Mouse (Mus musculus) heart, embryonic 16.5 days (tissue): ENCODE data around the gene Trim62. TPM values are rescaled to one million over a fixed set of nuclear protein-coding genes. Genes with fewer than 3 reads are reported as not detected.

Experiments used
- ATAC-seq: fragments of 200-750 bp; cut with Nextera tagmentation; replicated peaks from 2 replicates; pipeline ENCODE4 v1.8.0; 2017; ENCODE audit warnings: moderate number of reproducible peaks; ENCODE audit not compliant: insufficient read depth, low FRiP score; ENCODE audit errors: extremely low read depth
- H3K27ac ChIP-seq: fragments of 300-500 bp; sonication (generic); 2 replicates; pipeline ENCODE4 v1.5.1; 2014; ENCODE audit warnings: mild to moderate bottlenecking, low read length, control low read depth, moderate library complexity
- H3K27me3 ChIP-seq: fragments of 300-500 bp; sonication (generic); 2 replicates; pipeline ENCODE4 v1.6.1; 2014; ENCODE audit warnings: low read length, mixed read lengths; ENCODE audit not compliant: control insufficient read depth, insufficient read depth
- H3K36me3 ChIP-seq: fragments of 300-500 bp; sonication (generic); 2 replicates; pipeline ENCODE4 v1.6.1; 2014; ENCODE audit not compliant: control insufficient read depth, insufficient read depth
- H3K4me1 ChIP-seq: fragments of 300-500 bp; sonication (generic); 2 replicates; pipeline ENCODE4 v1.6.1; 2014; ENCODE audit warnings: low read length, mixed read lengths; ENCODE audit not compliant: control insufficient read depth, insufficient read depth
- H3K4me2 ChIP-seq: fragments of 300-500 bp; sonication (generic); 2 replicates; pipeline ENCODE4 v1.6.1; 2014; ENCODE audit warnings: low read depth, mild to moderate bottlenecking, control low read depth, low read length
- H3K4me3 ChIP-seq: fragments of 300-500 bp; sonication (generic); 2 replicates; pipeline ENCODE4 v1.5.1; 2014; ENCODE audit warnings: mild to moderate bottlenecking, control low read depth, low read length
- H3K9ac ChIP-seq: fragments of 300-500 bp; sonication (generic); 2 replicates; pipeline ENCODE4 v1.6.1; 2014; ENCODE audit warnings: low read length, control low read depth
- H3K9me3 ChIP-seq: fragments of 300-500 bp; sonication (generic); replicated peaks from 2 replicates; pipeline ENCODE4 v1.6.1; 2016; ENCODE audit warnings: low read length; ENCODE audit not compliant: control insufficient read depth
- WGBS: fragments of 180-500 bp; shearing (Covaris S2); extraction: QIAGEN DNeasy Blood & Tissue Kit; methylation state at CpG from one replicate; pipeline ENCODE4 v1.1.7; 2014; 5-methylcytosine and 5-hydroxymethylcytosine counted together
- polyA plus RNA-seq: library from polyadenylated mRNA; unstranded; fragments of >200 nt; fragmentation: Nextera tagmentation; extraction: Ambion mirVana; gene quantifications from 2 replicates; pipeline ENCODE4 v1.2.1, GENCODE M21; 2015

Trim62 gene
- polyA plus RNA-seq, 1 experiment from 2014 or later, result 1.6 TPM

- Histone ChIP-seq H3K4me2 (no peak overlapping the region), H3K27ac (peak overlapping the region; percentile 62), H3K4me1 (peaks cover 23% of the 10 kb centered on the region), H3K27me3 (no peaks in the 10 kb centered on the region), H3K9me3 (no peaks in the 10 kb centered on the region), H3K4me3 (no peak overlapping the region), H3K36me3 (peaks cover 3% of the 10 kb centered on the region; the same call in 1 of the 2 replicates), H3K9ac (peak overlapping the region; percentile 63)
- 4% methylated on average over 6 of the region's 6 CpGs for WGBS
- peak; percentile 74 for ATAC-seq
Observed at GRCm38 (mm10) chr4:128899332-128899731, 16.0 kb downstream of the Trim62 start.

GRCm38 (mm10) chr4:128900484-128900883, 17.1 kb downstream of the Trim62 start:
- no peak overlapping the region for H3K4me2 ChIP-seq
- no peak overlapping the region for H3K4me3 ChIP-seq
- peaks cover 26% of the 10 kb centered on the region for H3K4me1 ChIP-seq
- no peaks in the 10 kb centered on the region for H3K9me3 ChIP-seq
- H3K36me3 ChIP-seq, result peaks cover 3% of the 10 kb centered on the region; the same call in 1 of the 2 replicates
- no peak for ATAC-seq
- no peak overlapping the region for H3K27ac ChIP-seq
- 89% methylated on average over 14 of the region's 14 CpGs for WGBS
- H3K9ac ChIP-seq, result no peak overlapping the region
- H3K27me3 ChIP-seq, result no peaks in the 10 kb centered on the region

- Histone ChIP-seq H3K4me1 (peaks cover 26% of the 10 kb centered on the region), H3K36me3 (peaks cover 3% of the 10 kb centered on the region; the same call in 1 of the 2 replicates), H3K4me2 (no peak overlapping the region), H3K27me3 (no peaks in the 10 kb centered on the region), H3K4me3 (no peak overlapping the region), H3K9me3 (no peaks in the 10 kb centered on the region), H3K9ac (no peak overlapping the region), H3K27ac (no peak overlapping the region)
- 85% methylated on average over 8 of the region's 8 CpGs for WGBS
- no peak for ATAC-seq
Observed at GRCm38 (mm10) chr4:128902390-128902789, 19.0 kb downstream of the Trim62 start.

- Histone ChIP-seq H3K27ac (no peak overlapping the region), H3K4me1 (peaks cover 10% of the 10 kb centered on the region), H3K4me2 (no peak overlapping the region), H3K9ac (no peak overlapping the region), H3K27me3 (no peaks in the 10 kb centered on the region), H3K36me3 (peaks cover 5% of the 10 kb centered on the region; the same call in 1 of the 2 replicates), H3K4me3 (no peak overlapping the region), H3K9me3 (no peaks in the 10 kb centered on the region)
- ATAC-seq, result no peak
- WGBS, result 65% methylated on average over 8 of the region's 8 CpGs
Observed at GRCm38 (mm10) chr4:128904035-128904800, 20.8 kb downstream of the Trim62 start.

DNA sequence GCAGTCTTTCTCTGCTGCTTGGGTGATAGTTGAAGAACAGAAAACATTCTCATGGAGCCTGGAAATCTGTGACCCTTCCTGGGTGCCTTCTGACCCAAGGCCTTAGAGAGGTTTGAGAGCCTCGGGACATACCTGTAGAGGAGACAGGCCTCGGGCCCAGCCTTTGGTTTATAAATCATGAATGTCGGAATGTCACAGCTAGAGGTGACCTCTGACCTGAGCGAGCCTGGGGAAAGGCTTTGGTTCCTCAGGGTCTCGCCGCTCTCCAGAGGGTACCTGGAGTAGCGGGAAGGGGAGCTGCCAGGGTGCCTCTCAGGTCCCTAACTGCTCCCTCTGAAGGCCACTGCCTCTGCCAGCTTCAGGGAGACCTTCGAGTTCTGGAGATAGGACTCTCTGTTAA, 21.9 kb downstream of the Trim62 start:
- Histone ChIP-seq H3K27ac (no peak overlapping the region), H3K4me2 (no peak overlapping the region), H3K9me3 (no peaks in the 10 kb centered on the region), H3K4me3 (no peak overlapping the region), H3K9ac (no peak overlapping the region), H3K36me3 (peaks cover 6% of the 10 kb centered on the region; the same call in 1 of the 2 replicates), H3K27me3 (no peaks in the 10 kb centered on the region), H3K4me1 (peaks cover 3% of the 10 kb centered on the region; the same call in 1 of the 2 replicates)
- WGBS, result 56% methylated on average over 8 of the region's 8 CpGs
- no peak for ATAC-seq

DNA sequence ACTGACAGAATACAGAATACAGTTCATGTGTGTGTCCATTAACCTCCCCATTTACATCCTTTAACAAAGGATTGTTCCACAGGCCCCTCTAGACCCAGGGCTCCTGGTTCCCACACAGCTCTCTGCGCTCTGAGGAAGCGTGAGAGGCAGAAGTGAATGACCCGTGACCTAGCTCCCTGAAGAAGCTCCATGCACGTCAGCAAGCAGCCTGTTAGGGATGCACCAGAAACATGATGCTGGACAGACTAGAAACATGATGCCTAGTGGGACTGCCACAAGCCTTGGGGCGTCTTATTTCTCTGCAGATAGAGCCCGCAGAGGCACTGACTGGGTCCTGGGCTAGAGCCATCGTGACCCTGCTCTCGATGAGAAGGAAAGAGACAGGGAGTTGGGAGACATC, 23.4 kb downstream of the Trim62 start:
- Histone ChIP-seq H3K9me3 (no peaks in the 10 kb centered on the region), H3K27me3 (no peaks in the 10 kb centered on the region), H3K9ac (no peak overlapping the region), H3K27ac (no peak overlapping the region), H3K4me3 (no peak overlapping the region), H3K4me2 (no peak overlapping the region), H3K4me1 (peaks cover 3% of the 10 kb centered on the region; the same call in 1 of the 2 replicates), H3K36me3 (peaks cover 6% of the 10 kb centered on the region; the same call in 1 of the 2 replicates)
- ATAC-seq, result no peak
- WGBS, result 71% methylated on average over 8 of the region's 8 CpGs

DNA sequence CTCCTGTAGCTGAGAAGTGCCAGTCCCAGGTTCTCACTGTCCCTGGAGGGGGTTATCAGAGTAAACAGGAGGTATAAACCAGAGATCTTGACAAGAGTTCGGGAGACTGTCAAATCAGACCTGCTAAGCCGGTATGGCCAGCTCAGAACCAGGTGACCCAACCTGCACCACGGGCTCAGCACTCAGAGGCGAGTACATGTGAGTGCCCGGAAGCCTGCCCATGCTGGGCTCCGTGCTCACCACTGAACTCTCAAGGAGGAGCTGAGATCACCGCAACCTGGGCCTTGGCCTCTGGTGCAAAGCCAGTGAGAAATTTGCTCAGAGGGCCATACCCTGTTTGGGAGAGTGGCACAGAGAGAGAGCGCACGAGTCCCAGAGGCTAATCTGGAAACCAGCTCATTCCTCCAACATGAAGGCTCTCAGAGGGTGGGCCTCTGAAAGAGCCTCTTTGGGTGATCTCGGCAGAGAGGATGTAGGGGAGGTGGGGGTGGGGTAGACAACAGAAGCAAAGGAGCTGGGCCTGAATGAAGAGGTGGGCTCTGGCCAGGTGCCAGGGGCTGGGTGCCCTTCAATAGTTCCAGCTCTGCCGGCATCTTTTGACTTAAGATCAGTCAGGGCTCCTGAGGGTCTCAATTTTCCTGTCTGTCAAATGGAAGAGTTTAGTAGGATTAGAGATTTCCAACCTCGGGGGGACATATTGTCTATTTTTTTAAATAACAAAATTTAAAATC, 24.0 kb downstream of the Trim62 start:
- no peaks in the 10 kb centered on the region for H3K27me3 ChIP-seq
- H3K4me3 ChIP-seq, result no peak overlapping the region
- 0 out of 2 replicates have a peak overlapping the region, but pooled peaks have one; percentile 14 for H3K9ac ChIP-seq
- WGBS, result 67% methylated on average over 12 of the region's 12 CpGs
- no peak overlapping the region for H3K27ac ChIP-seq
- H3K4me1 ChIP-seq, result peaks cover 3% of the 10 kb centered on the region; the same call in 1 of the 2 replicates
- ATAC-seq, result no peak
- no peaks in the 10 kb centered on the region for H3K9me3 ChIP-seq
- peaks cover 6% of the 10 kb centered on the region; the same call in 1 of the 2 replicates for H3K36me3 ChIP-seq
- no peak overlapping the region for H3K4me2 ChIP-seq

GRCm38 (mm10) chr4:128908586-128909377, 25.4 kb downstream of the Trim62 start:
- ATAC-seq, result 0 out of 2 replicates have a peak, but pooled peaks have one; percentile 18
- no peak overlapping the region for H3K4me2 ChIP-seq
- whole genome bisulfite sequencing, result 62% methylated on average over 24 of the region's 24 CpGs
- H3K4me1 ChIP-seq, result peaks cover 3% of the 10 kb centered on the region; the same call in 1 of the 2 replicates
- no peak overlapping the region for H3K9ac ChIP-seq
- no peak overlapping the region for H3K27ac ChIP-seq
- peaks cover 3% of the 10 kb centered on the region; the same call in 1 of the 2 replicates for H3K36me3 ChIP-seq
- no peaks in the 10 kb centered on the region for H3K27me3 ChIP-seq
- no peaks in the 10 kb centered on the region for H3K9me3 ChIP-seq
- no peak overlapping the region for H3K4me3 ChIP-seq
